Mouse (Mus musculus) midbrain, embryonic 14.5 days (tissue): ENCODE results near the gene Alk. TPM values are rescaled to one million over a fixed set of nuclear protein-coding genes. Genes with fewer than 3 reads are reported as not detected.

Source experiments
- ATAC-seq: fragments of 200-750 bp; cut with Nextera tagmentation; 2 replicates; pipeline ENCODE4 v1.8.0; 2017; ENCODE audit warnings: moderate number of reproducible peaks, moderate library complexity; ENCODE audit not compliant: low FRiP score, low TSS enrichment
- DNase-seq: peaks from one replicate; pipeline ENCODE4 v3.0.0-alpha.2; 2015
- H3K27ac ChIP-seq: fragments of 300-500 bp; sonication (generic); replicated peaks from 2 replicates; pipeline ENCODE4 v1.5.1; 2014; ENCODE audit warnings: mild to moderate bottlenecking, low read depth, low read length, moderate library complexity
- H3K27me3 ChIP-seq: fragments of 300-500 bp; sonication (generic); 2 replicates; pipeline ENCODE4 v1.6.1; 2014; ENCODE audit warnings: low read length, control low read depth, mixed read lengths; ENCODE audit not compliant: control insufficient read depth, insufficient read depth
- H3K36me3 ChIP-seq: fragments of 300-500 bp; sonication (generic); 2 replicates; pipeline ENCODE4 v1.6.1; 2014; ENCODE audit warnings: low read length, control low read depth; ENCODE audit not compliant: control insufficient read depth, insufficient read depth
- H3K4me1 ChIP-seq: fragments of 300-500 bp; sonication (generic); 2 replicates; pipeline ENCODE4 v1.6.1; 2014; ENCODE audit warnings: mild to moderate bottlenecking, antibody characterized with exemption, low read length, control low read depth; ENCODE audit not compliant: control insufficient read depth, insufficient read depth
- H3K4me2 ChIP-seq: fragments of 300-500 bp; sonication (generic); 2 replicates; pipeline ENCODE4 v1.6.1; 2014; ENCODE audit warnings: mild to moderate bottlenecking, low read length, moderate library complexity
- H3K4me3 ChIP-seq: fragments of 300-500 bp; sonication (generic); replicated peaks from 2 replicates; pipeline ENCODE4 v1.5.1; 2014; ENCODE audit warnings: low read depth, low read length
- H3K9ac ChIP-seq: fragments of 300-500 bp; sonication (generic); replicated peaks from 2 replicates; pipeline ENCODE4 v1.6.1; 2014; ENCODE audit warnings: mild to moderate bottlenecking, low read length, moderate library complexity
- H3K9me3 ChIP-seq: fragments of 300-500 bp; sonication (generic); 2 replicates; pipeline ENCODE4 v1.6.1; 2016; ENCODE audit warnings: low read length, control low read depth, mixed read lengths; ENCODE audit not compliant: control insufficient read depth
- WGBS: fragments of 180-500 bp; shearing (Covaris S2); extraction: QIAGEN DNeasy Blood & Tissue Kit; methylation state at CpG from one replicate; pipeline ENCODE4 v1.1.7; 2014; 5-methylcytosine and 5-hydroxymethylcytosine counted together
- polyA plus RNA-seq: library from polyadenylated mRNA; unstranded; fragments of >200 nt; fragmentation: Nextera tagmentation; extraction: Ambion mirVana; gene quantifications from 2 replicates; pipeline ENCODE4 v1.2.1, GENCODE M21; 2014

Alk gene
- polyA plus RNA-seq, 1 experiment from 2014 or later: 2.6 TPM

GRCm38 (mm10) chr17:72523006-72523405, 81.4 kb downstream of the Alk start:
- Histone ChIP-seq H3K4me1 (no peaks in the 10 kb centered on the region), H3K27me3 (no peaks in the 10 kb centered on the region), H3K9ac (no peak overlapping the region), H3K27ac (no peak overlapping the region), H3K4me2 (no peak overlapping the region), H3K36me3 (no peaks in the 10 kb centered on the region), H3K9me3 (no peaks in the 10 kb centered on the region), H3K4me3 (no peak overlapping the region)
- ATAC-seq: no peak
- DNase-seq: no peak
- WGBS: 46% methylated on average over 7 of the region's 7 CpGs

- Histone ChIP-seq H3K4me1 (no peaks in the 10 kb centered on the region), H3K27me3 (no peaks in the 10 kb centered on the region), H3K4me3 (no peak overlapping the region), H3K27ac (no peak overlapping the region), H3K9me3 (no peaks in the 10 kb centered on the region), H3K4me2 (no peak overlapping the region), H3K36me3 (no peaks in the 10 kb centered on the region), H3K9ac (no peak overlapping the region)
- ATAC-seq: no peak; the same call in 1 of the 2 replicates
- 20% methylated on average over 4 of the region's 4 CpGs for WGBS
- DNase-seq: peak; percentile 78
Observed at GRCm38 (mm10) chr17:72522381-72522780, 82.0 kb downstream of the Alk start.

GRCm38 (mm10) chr17:72521353-72521752, 83.1 kb downstream of the Alk start:
- Histone ChIP-seq H3K27me3 (no peaks in the 10 kb centered on the region), H3K4me2 (no peak overlapping the region), H3K36me3 (no peaks in the 10 kb centered on the region), H3K4me1 (no peaks in the 10 kb centered on the region), H3K27ac (no peak overlapping the region), H3K9ac (no peak overlapping the region), H3K9me3 (no peaks in the 10 kb centered on the region), H3K4me3 (no peak overlapping the region)
- ATAC-seq (no peak), DNase-seq (no peak)
- 92% methylated on average over 5 of the region's 5 CpGs for WGBS

- Histone ChIP-seq H3K36me3 (no peaks in the 10 kb centered on the region), H3K4me2 (no peak overlapping the region), H3K4me1 (no peaks in the 10 kb centered on the region), H3K4me3 (no peak overlapping the region), H3K9ac (no peak overlapping the region), H3K9me3 (no peaks in the 10 kb centered on the region), H3K27me3 (no peaks in the 10 kb centered on the region), H3K27ac (no peak overlapping the region)
- DNase-seq (no peak), ATAC-seq (no peak)
- 92% methylated on average over 6 of the region's 6 CpGs for WGBS
Observed at GRCm38 (mm10) chr17:72510746-72511145, 93.7 kb downstream of the Alk start.

GRCm38 (mm10) chr17:72508678-72509394, 95.6 kb downstream of the Alk start:
- Histone ChIP-seq H3K4me1 (peaks cover 11% of the 10 kb centered on the region; the same call in 1 of the 2 replicates), H3K36me3 (no peaks in the 10 kb centered on the region), H3K27ac (no peak overlapping the region), H3K27me3 (no peaks in the 10 kb centered on the region), H3K9ac (no peak overlapping the region), H3K4me2 (no peak overlapping the region), H3K4me3 (no peak overlapping the region), H3K9me3 (no peaks in the 10 kb centered on the region)
- 87% methylated on average over 7 of the region's 7 CpGs for WGBS
- no peak for DNase-seq
- no peak for ATAC-seq

GRCm38 (mm10) chr17:72505213-72505612, 99.2 kb downstream of the Alk start:
- H3K36me3 ChIP-seq: no peaks in the 10 kb centered on the region
- no peak overlapping the region for H3K4me2 ChIP-seq
- H3K4me1 ChIP-seq: peaks cover 11% of the 10 kb centered on the region; the same call in 1 of the 2 replicates
- DNase-seq (peak; percentile 73), ATAC-seq (peak; percentile 78)
- H3K9me3 ChIP-seq: no peaks in the 10 kb centered on the region
- H3K27ac ChIP-seq: peak overlapping the region; percentile 42; the same call in 1 of the 2 replicates
- no peak overlapping the region for H3K4me3 ChIP-seq
- no peak overlapping the region for H3K9ac ChIP-seq
- H3K27me3 ChIP-seq: no peaks in the 10 kb centered on the region
- WGBS: 9% methylated on average over 7 of the region's 7 CpGs

GRCm38 (mm10) chr17:72504581-72504980, 99.8 kb downstream of the Alk start:
- Histone ChIP-seq H3K36me3 (no peaks in the 10 kb centered on the region), H3K4me2 (no peak overlapping the region), H3K9ac (no peak overlapping the region), H3K27me3 (no peaks in the 10 kb centered on the region), H3K9me3 (no peaks in the 10 kb centered on the region), H3K4me1 (peaks cover 11% of the 10 kb centered on the region; the same call in 1 of the 2 replicates), H3K27ac (no peak overlapping the region), H3K4me3 (no peak overlapping the region)
- DNase-seq: peak; percentile 61
- WGBS: 21% methylated on average over 6 of the region's 6 CpGs
- ATAC-seq: peak; percentile 65

GRCm38 (mm10) chr17:72495395-72495794, 109.0 kb downstream of the Alk start:
- no peaks in the 10 kb centered on the region for H3K9me3 ChIP-seq
- no peaks in the 10 kb centered on the region for H3K36me3 ChIP-seq
- H3K4me1 ChIP-seq: no peaks in the 10 kb centered on the region
- H3K27me3 ChIP-seq: no peaks in the 10 kb centered on the region
- no peak overlapping the region for H3K4me2 ChIP-seq
- no peak overlapping the region for H3K27ac ChIP-seq
- ATAC-seq (no peak), DNase-seq (no peak)
- WGBS: 41% methylated on average over 5 of the region's 5 CpGs
- no peak overlapping the region for H3K4me3 ChIP-seq
- H3K9ac ChIP-seq: no peak overlapping the region

- Histone ChIP-seq H3K27ac (no peak overlapping the region), H3K4me1 (no peaks in the 10 kb centered on the region), H3K4me2 (no peak overlapping the region), H3K9me3 (no peaks in the 10 kb centered on the region), H3K9ac (no peak overlapping the region), H3K4me3 (no peak overlapping the region), H3K36me3 (no peaks in the 10 kb centered on the region), H3K27me3 (no peaks in the 10 kb centered on the region)
- ATAC-seq (no peak), DNase-seq (no peak)
- WGBS: 78% methylated on average over 4 of the region's 4 CpGs
Observed at GRCm38 (mm10) chr17:72485623-72486022, 118.8 kb downstream of the Alk start.
